Mouse (Mus musculus): ENCODE measurements around the gene Lrrc1. TPM values are rescaled to one million over a fixed set of nuclear protein-coding genes. Genes with fewer than 3 reads are reported as not detected.
A peak's percentile ranks its signal among the peaks of the same experiment; 100 is the strongest.
"Not testable (repeated sequence)": the region's sequence is repeated elsewhere in the genome, so short reads cannot be mapped to it uniquely, and the experiment has no call there.

Gene Lrrc1
- polyA plus RNA-seq, 1 experiment from 2014 or later: 27.4 TPM

DNA sequence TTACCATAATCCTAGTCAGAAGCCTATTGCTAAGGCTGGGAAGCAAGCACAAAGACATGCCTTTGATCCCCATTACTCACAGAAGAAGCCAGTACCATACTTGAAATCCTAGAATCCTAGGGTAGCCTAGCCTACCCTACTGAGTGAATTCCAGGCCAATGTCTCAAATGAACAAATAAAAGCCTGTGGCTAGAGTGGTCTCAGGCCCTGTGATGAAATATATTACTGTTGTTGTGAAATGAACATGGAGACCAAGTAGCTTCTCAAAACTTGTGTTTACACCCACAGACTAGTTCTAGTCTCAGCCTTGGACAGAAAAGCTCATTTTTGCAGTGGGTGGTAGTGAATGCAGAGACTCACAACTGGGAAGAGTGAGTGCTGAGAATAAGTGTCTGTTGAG lies 31.6 kb upstream of the Lrrc1 start:
- ChIA-PET POLR2A (no interaction called here), CTCF (interaction anchor here (1.2 to 1.9 kb wide), 3 partner anchors 17 to 151 kb away, joined by 3 to 7 read pairs (median 4); no protein-coding TSS in a partner anchor)
- ATAC-seq (no peak), DNase-seq (ENCODE audit: low read depth, low spot score) (no peak)
- no peaks in the 10 kb centered on the region for H3K27me3 ChIP-seq
- in situ Hi-C loops (cut with MboI; ENCODE audit: low pct_unique_long_range_greater_than_20kb): no loop called here
- no peak for TF ChIP-seq CTCF (IDR thresholded peaks at IDR 0.05)

DNA sequence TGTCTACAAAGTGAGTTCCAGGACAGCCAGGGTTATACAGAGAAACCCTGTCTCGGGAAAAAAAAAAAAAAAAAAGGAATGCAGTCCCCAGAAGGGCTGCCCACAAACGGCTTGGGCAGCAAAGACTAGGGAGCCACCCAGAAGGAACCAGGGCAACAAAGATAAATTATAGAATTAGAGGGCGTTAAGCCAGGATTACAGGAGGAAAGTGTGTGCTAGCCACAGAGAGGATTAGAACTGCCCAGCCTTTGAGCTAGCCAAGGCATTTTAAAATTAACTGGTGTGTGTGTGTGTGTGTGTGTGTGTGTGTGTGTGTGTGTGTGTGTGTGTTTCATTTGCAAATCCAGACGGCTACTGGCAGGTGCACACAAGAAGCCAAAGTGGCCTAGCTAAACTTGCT lies 30.3 kb upstream of the Lrrc1 start:
- in situ Hi-C loops (cut with MboI; ENCODE audit: low pct_unique_long_range_greater_than_20kb); ATAC-seq; DNase-seq (ENCODE audit: low read depth, low spot score); H3K27me3 ChIP-seq; POLR2A ChIA-PET: not testable (repeated sequence)
- CTCF ChIA-PET: interaction anchor here (0.9 to 1.5 kb wide), 2 partner anchors 12 to 15 kb away, joined by 3 read pairs; no protein-coding TSS in a partner anchor

DNA sequence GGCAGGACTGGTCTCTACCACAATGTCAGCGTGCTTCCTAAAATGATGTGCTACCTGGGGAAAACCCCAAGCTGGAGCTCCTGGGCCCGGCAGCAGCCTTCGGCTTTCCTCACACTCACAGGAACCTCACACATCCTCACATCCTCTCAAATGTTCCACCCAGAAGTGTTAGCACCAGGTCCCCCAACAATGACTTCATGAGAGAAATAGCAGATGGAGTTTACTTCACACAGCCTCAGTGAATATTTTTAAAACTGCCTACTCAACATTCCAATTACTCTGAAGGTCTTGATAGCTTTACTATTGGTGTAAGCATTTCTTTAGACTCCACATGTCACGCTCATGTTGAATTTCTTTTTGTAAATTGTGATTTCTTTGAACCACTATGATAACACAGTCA lies 27.2 kb upstream of the Lrrc1 start:
- no peak for TF ChIP-seq CTCF (IDR thresholded peaks at IDR 0.05)
- no peak for ATAC-seq
- DNase-seq (ENCODE audit: low read depth, low spot score): no peak
- in situ Hi-C loops (cut with MboI; ENCODE audit: low pct_unique_long_range_greater_than_20kb): no loop called here
- no peaks in the 10 kb centered on the region for H3K27me3 ChIP-seq
- ChIA-PET POLR2A (no interaction called here), CTCF (interaction anchor here (0.8 to 1.3 kb wide), 2 partner anchors 24 to 165 kb away, joined by 3 read pairs; no protein-coding TSS in a partner anchor)

DNA sequence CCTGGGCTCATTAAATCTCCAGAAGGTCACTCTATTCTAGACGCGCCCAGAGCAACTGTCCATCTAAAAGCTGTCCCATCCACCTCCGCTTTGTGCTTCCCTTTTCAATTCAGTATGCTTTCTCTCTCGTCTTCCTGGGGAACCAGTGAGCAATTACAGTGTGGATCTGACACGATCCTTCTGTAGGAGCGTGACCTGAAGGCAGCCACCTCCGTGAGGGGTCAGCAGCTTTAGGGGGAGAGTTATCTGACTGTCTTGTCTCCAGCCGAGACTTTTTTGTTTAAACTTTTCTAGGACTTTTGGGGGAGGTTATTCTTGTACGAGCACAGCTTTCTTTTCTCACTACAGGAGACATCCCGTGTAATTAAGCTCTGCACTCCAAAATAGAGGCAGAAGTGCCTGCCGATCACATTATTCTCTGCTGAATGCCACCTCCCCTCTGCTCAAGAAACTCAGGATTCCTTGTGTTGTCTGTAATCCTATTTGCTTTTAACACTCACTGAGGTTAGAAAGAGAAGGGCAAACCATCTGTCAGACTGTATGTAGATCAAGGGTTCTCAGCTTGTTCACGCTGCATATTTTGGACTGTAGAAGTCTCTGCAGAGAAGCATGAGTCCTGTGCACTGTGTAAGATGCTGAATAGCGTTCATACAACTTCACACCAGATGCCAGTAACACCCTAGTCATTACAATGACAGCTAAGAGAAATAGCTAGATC lies 24.3 kb upstream of the Lrrc1 start:
- no peak for ATAC-seq
- DNase-seq (ENCODE audit: low read depth, low spot score): no peak
- ChIA-PET POLR2A (no interaction called here), CTCF (interaction anchor here (0.9 to 1.4 kb wide), 4 partner anchors 9 to 28 kb away, joined by 3 to 5 read pairs (median 3); no protein-coding TSS in a partner anchor)
- TF ChIP-seq CTCF (IDR thresholded peaks at IDR 0.05): no peak
- no peaks in the 10 kb centered on the region for H3K27me3 ChIP-seq
- in situ Hi-C loops (cut with MboI; ENCODE audit: low pct_unique_long_range_greater_than_20kb): no loop called here

DNA sequence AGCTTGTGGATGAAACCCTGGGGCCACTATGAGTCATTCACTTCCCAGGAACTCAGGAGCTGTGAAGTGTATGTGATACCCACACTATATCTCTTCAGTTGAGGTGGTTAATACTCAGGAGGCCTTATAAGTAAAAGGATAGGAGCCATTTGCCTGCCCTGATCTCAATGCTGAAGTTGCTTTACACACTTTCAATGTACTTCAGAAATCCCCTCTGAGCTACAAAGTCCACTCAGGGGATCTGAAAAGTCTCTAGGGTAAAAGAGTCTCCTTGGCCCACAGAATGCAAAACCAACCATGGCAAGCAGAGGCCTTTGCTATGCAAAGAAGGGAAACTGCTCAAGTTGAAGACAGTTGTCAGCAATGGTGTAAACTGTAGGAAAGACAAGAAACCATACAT lies 17.2 kb upstream of the Lrrc1 start:
- ChIA-PET CTCF (interaction anchor here (1.1 to 1.3 kb wide), 2 partner anchors 11 to 18 kb away, joined by 4 to 5 read pairs; no protein-coding TSS in a partner anchor), POLR2A (no interaction called here)
- no peak for DNase-seq (ENCODE audit: low read depth, low spot score)
- in situ Hi-C loops (cut with MboI; ENCODE audit: low pct_unique_long_range_greater_than_20kb): no loop called here
- ATAC-seq: no peak
- no peak for TF ChIP-seq CTCF (IDR thresholded peaks at IDR 0.05)
- H3K27me3 ChIP-seq: no peaks in the 10 kb centered on the region

DNA sequence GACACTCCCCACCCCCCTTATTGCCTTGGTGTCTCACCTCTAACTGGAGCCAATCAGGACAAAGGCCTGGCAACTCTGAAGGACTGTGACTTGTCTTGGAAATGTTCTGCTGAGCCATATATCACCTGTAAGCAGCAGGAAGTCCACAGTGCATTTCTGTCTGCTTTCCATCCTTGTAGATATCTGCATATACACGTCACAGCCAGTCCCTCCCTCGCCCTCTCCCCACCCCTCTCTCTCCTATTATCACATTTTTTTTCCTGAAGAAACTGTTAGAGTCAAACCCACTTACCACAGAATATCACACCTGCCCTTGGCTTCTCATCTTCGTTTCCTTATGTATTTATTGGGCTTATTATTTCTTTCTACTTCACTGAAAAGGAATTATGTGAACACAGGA lies 13.3 kb upstream of the Lrrc1 start:
- TF ChIP-seq CTCF (IDR thresholded peaks at IDR 0.05): no peak
- no peak for DNase-seq (ENCODE audit: low read depth, low spot score)
- ATAC-seq: no peak
- peaks cover 3% of the 10 kb centered on the region for H3K27me3 ChIP-seq
- ChIA-PET CTCF (no interaction called here), POLR2A (no interaction called here)
- in situ Hi-C loops (cut with MboI; ENCODE audit: low pct_unique_long_range_greater_than_20kb): no loop called here

DNA sequence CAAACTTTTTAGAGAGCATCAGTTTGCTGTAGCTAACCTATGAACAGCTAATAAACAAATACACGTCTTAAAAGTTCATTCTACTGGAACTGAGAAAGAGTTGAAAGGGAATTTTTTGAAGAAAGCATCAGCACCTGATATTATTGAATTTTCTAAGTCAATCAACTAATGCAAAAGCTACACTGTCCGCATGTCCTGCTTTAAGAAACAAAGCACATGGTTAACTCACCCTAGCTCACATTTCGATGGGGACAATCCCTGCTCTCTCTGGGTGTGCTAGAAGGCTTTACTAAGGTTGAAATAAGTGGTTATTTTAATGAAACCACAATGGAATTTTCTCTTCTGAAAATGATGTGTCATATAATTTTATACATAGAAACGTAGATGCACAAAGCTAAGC lies 12.5 kb upstream of the Lrrc1 start:
- in situ Hi-C loops (cut with MboI; ENCODE audit: low pct_unique_long_range_greater_than_20kb): no loop called here
- H3K27me3 ChIP-seq: peaks cover 6% of the 10 kb centered on the region
- no peak for TF ChIP-seq CTCF (IDR thresholded peaks at IDR 0.05)
- ATAC-seq (no peak), DNase-seq (ENCODE audit: low read depth, low spot score) (no peak)
- ChIA-PET CTCF (no interaction called here), POLR2A (no interaction called here)

DNA sequence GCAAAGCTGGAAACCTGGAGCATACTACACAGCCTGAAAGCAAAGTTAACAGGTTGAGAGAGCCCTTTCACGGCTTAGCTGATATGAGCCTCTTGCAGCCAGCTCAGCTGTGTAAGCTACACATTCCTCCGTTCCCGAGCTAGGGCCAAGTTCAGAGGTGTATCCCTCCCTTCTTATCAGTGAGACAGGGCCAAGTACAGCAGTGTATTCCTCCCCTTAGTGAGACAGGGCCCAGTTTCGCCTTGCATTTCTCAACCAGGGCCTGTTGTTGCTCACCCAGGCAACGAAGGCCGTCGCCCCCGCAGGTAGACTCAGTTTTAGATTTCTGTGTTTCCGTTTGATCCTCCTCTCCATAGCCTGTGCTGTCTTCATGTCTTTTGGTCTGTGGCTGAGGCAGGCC lies 11.8 kb upstream of the Lrrc1 start:
- in situ Hi-C loops (cut with MboI; ENCODE audit: low pct_unique_long_range_greater_than_20kb): no loop called here
- ATAC-seq (no peak), DNase-seq (ENCODE audit: low read depth, low spot score) (no peak)
- peaks cover 8% of the 10 kb centered on the region for H3K27me3 ChIP-seq
- POLR2A ChIA-PET: interaction anchor here (0.6 kb wide), 1 partner anchor 216 kb away, joined by 3 read pairs; no protein-coding TSS in a partner anchor
- no peak for TF ChIP-seq CTCF (IDR thresholded peaks at IDR 0.05)
- CTCF ChIA-PET: no interaction called here

DNA sequence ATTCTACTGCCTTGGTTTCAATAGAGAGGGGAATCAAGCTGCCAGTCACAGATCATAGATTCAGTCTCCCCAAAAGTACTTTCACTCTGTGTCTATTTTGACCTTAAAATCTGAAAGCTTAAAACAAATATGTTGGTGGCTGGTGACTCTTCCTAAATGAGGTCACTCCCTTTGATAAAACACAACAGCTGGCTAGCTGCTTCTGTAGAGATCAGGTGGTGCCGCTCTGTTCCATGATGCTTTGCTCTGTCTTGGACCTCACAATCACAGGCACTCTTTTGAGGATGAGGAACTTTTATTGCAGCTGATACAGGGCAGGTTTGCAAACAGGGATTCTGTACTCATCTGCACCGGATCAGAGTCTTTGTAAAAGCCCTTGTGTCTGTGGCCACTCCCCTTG lies 8.8 kb upstream of the Lrrc1 start:
- DNase-seq (ENCODE audit: low read depth, low spot score) (no peak), ATAC-seq (no peak)
- ChIA-PET POLR2A (no interaction called here), CTCF (interaction anchor here (1.2 kb wide), 1 partner anchor 9 kb away, joined by 3 read pairs; no protein-coding TSS in a partner anchor)
- no peak for TF ChIP-seq CTCF (IDR thresholded peaks at IDR 0.05)
- peaks cover 8% of the 10 kb centered on the region for H3K27me3 ChIP-seq
- in situ Hi-C loops (cut with MboI; ENCODE audit: low pct_unique_long_range_greater_than_20kb): no loop called here

DNA sequence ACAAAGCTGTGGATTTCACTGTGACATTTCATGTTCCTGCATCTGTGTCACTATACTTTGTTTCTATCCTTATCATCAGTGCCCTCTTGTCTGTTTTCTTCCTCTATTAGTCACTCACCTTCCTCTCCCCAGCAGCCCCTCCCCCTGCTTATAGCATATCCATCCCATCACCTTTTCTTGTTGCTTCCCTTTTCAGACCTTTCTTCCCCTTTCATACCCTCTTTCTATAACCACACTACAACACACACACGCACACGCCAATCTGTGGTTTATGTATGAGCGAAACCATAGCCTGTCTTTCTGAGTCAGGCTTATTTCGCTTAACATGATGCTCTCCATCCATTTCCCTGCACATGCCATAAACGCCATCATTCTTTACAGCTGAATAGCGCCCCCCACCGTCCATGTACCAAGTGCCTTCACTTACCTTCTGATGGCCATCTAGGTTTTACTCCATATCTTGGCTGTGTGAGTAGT lies 6.4 kb upstream of the Lrrc1 start:
- in situ Hi-C loops (cut with MboI; ENCODE audit: low pct_unique_long_range_greater_than_20kb): no loop called here
- CTCF ChIA-PET: interaction anchor here (0.9 to 1.5 kb wide), 3 partner anchors 11 to 45 kb away, joined by 3 to 4 read pairs (median 3); no protein-coding TSS in a partner anchor
- POLR2A ChIA-PET: interaction anchor here (0.6 kb wide), 1 partner anchor 43 kb away, joined by 4 read pairs; no protein-coding TSS in a partner anchor

DNA sequence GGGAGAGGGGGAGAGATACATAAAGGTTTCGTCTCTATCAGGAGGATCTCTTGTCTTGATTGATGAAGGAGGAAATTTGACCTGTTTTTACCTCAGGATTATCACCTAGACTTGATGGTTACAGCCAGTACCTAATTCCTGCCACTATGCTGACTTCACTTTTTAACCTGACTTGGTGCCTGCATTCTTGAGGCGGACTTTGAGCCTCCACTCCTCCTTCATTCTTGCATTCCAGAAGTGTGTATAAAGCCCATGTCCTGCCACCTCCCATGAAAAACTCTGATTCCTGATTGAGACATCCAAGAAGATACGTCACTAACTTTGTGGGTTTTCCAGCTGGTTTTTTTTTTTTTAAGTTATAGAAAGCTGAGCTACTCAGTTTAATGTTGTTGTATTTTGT lies 1.3 kb upstream of the Lrrc1 start:
- no peaks in the 10 kb centered on the region for H3K27me3 ChIP-seq
- no peak for TF ChIP-seq CTCF (IDR thresholded peaks at IDR 0.05)
- ChIA-PET CTCF (interaction anchor here (1.1 to 1.4 kb wide), 6 partner anchors 23 to 76 kb away, joined by 3 to 4 read pairs (median 4); no protein-coding TSS in a partner anchor), POLR2A (interaction anchor here (0.7 kb wide), 1 partner anchor 85 kb away, joined by 3 read pairs; no protein-coding TSS in a partner anchor)
- DNase-seq (ENCODE audit: low read depth, low spot score) (no peak), ATAC-seq (peak; percentile 62)
- in situ Hi-C loops (cut with MboI; ENCODE audit: low pct_unique_long_range_greater_than_20kb): no loop called here

More for the DNA sequence above, 6.4 kb upstream of the Lrrc1 start:
- TF ChIP-seq CTCF (IDR thresholded peaks at IDR 0.05): no peak
- no peak for DNase-seq (ENCODE audit: low read depth, low spot score)
- peaks cover 8% of the 10 kb centered on the region for H3K27me3 ChIP-seq
- ATAC-seq: no peak
